Comparison of ENCODE assay signal across 8 mouse cellular contexts in the genomic region with DNA sequence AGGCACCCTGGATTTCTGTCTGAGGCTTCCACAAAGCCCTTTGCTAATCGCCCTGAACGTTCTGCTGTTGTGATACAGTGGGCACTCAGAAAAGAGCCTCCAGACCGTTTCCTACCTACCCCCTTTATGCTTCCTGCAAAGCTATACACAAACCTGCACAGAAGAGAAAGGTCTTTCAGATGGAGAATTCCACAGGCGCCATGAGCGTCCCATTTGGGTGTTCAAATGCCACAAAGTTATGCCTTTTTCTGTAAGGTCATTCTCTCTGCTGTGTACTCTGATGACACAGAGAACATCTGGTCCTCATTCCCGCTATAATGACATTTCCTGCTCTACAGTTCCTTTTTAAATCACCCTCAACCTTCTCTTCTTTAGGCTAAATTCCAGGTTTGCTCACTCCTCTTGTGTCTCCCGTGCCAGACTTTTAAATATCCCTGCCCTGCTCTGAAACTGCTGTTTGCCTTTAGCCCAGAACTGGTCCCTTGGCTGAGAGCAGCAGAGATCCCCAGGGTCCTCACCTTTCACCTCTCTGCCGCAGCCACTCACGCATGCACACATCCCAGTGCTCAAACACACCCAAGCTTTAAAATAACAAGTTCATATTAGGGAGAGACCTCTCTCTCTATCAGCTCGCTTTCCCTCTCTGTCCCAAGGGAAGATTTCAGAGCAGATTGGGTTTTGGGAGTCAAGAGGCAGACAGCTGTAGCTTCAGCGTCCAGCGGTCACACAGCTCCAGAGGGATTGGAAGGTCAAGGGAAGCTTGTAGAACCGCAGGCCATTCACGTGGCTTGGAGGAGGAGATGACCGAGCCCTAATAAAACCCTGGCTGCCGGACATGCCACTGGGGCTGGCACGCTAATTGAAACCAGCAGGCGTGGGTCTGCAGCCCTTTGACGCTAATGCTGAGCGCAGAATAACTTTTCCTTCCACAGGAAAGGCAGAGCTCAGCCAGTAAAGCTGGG.
DNase-seq lines count a peak whose midpoint lies in the region; ATAC-seq lines count a peak whose summit lies in the region.

No protein-coding gene starts in this region.

- intact Hi-C loops in heart, postnatal 10 days (cut with DNase I): no loop called here

- peak overlapping the region; percentile 59 for H3K4me2 ChIP-seq in embryonic facial prominence, embryonic 13.5 days
- H3K4me2 ChIP-seq in neural tube, embryonic 15.5 days: peak overlapping the region; percentile 25

- no peaks in the 10 kb centered on the region for H3K27me3 ChIP-seq in embryonic facial prominence, embryonic 13.5 days
- H3K27me3 ChIP-seq in neural tube, embryonic 15.5 days (replicated peaks): no peaks in the 10 kb centered on the region

- H3K27ac ChIP-seq in embryonic facial prominence, embryonic 13.5 days: peak overlapping the region; percentile 86
- H3K27ac ChIP-seq in neural tube, embryonic 15.5 days (replicated peaks): no peak overlapping the region

- peak overlapping the region; percentile 23 for H3K4me3 ChIP-seq in embryonic facial prominence, embryonic 13.5 days
- H3K4me3 ChIP-seq in neural tube, embryonic 15.5 days (replicated peaks): no peak overlapping the region

- peaks cover 16% of the 10 kb centered on the region for H3K4me1 ChIP-seq in embryonic facial prominence, embryonic 13.5 days
- H3K4me1 ChIP-seq in neural tube, embryonic 15.5 days: peaks cover 6% of the 10 kb centered on the region

- H3K36me3 ChIP-seq in embryonic facial prominence, embryonic 13.5 days: no peaks in the 10 kb centered on the region
- H3K36me3 ChIP-seq in neural tube, embryonic 15.5 days: no peaks in the 10 kb centered on the region

- WGBS in embryonic facial prominence, embryonic 13.5 days: 15% methylated on average over 20 of the region's 20 CpGs
- WGBS in neural tube, embryonic 15.5 days: 47% methylated on average over 20 of the region's 20 CpGs

- peak; percentile 5 for DNase-seq in right cerebral cortex, postnatal 14 days
- DNase-seq in right cerebral cortex, postnatal 25 days: no peak
- peak; percentile 47 to 51 for DNase-seq in heart, postnatal 10 days
- peak; percentile 60 to 67 for DNase-seq in kidney, postnatal 36 days
- DNase-seq in left cerebral cortex, adult 11 months (ENCODE audit: low spot score): no peak
- no peak for DNase-seq in T-cell, adult 2 months (ENCODE audit: low spot score)

- H3K9me3 ChIP-seq in embryonic facial prominence, embryonic 13.5 days: no peaks in the 10 kb centered on the region
- no peaks in the 10 kb centered on the region for H3K9me3 ChIP-seq in neural tube, embryonic 15.5 days (replicated peaks)

- peak overlapping the region; percentile 51; the same call in 1 of the 2 replicates for H3K9ac ChIP-seq in embryonic facial prominence, embryonic 13.5 days
- H3K9ac ChIP-seq in neural tube, embryonic 15.5 days (replicated peaks): no peak overlapping the region

- no peak for ATAC-seq in embryonic facial prominence, embryonic 13.5 days (ENCODE audit: insufficient number of reproducible peaks, insufficient read depth, low FRiP score, low TSS enrichment, low read depth)
- ATAC-seq in neural tube, embryonic 15.5 days (ENCODE audit: low FRiP score): no peak

Comparison
In these comparisons a context has a peak if more than half of its experiments do, and no peak if none do; other contexts are left out.
1. DNase-seq: peak in right cerebral cortex, postnatal 14 days (single experiment), heart, postnatal 10 days (2 of 2) and kidney, postnatal 36 days (2 of 2); none in right cerebral cortex, postnatal 25 days (single experiment), left cerebral cortex, adult 11 months (single experiment) and T-cell, adult 2 months (single experiment).